Mouse (Mus musculus) CD4-positive, CD25-positive, alpha-beta regulatory T cell, adult 2 months (primary cell): ENCODE data around the gene Gm21913.
"Not testable (repeated sequence)": the region's sequence is repeated elsewhere in the genome, so short reads cannot be mapped to it uniquely, and the experiment has no call there.

Experiments used
- DNase-seq: peaks from one replicate; pipeline ENCODE4 v3.0.0-alpha.2; 2012; ENCODE audit warnings: low read depth, low spot score

The Gm21913 gene

DNA sequence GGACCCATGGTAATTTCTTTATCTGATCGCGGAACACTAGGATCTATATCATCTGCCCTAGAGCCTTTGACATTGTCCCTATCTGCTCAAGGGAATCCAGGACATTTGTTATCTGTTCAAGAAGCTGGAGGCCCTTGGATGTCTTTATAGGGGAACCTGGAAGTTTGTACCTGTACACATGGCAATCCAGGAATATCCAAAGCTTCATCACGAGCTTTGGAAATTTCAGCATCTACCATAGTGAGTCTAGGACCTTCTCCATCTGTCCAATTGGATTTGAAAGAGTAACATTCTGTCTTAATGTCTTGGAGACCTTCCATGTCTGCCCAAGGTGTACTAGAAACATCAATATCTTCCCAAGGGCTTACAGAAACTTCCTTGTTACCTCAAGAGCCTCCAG is at the start of gene Gm21913:
Gene Gm21913, plus strand, starts transcription at position 301 of the 400 bp plus-strand sequence.
- not testable (repeated sequence) for DNase-seq
